Mouse (Mus musculus): Measurements from ENCODE around the gene Magi2.

GRCm38 (mm10) chr5:20654766-20655472 lies 1428.1 kb downstream of the Magi2 start:
- TF ChIP-seq SRF (IDR thresholded peaks at IDR 0.05; ENCODE audit: control insufficient read depth, insufficient read length, low read depth), result no peak
- TF ChIP-seq POLR2A (IDR thresholded peaks at IDR 0.05; ENCODE audit: insufficient read length, low read depth), result no peak

Measured in myocyte (in vitro differentiated cells).